Mouse (Mus musculus) forebrain, embryonic 10.5 days (tissue): ENCODE data around the gene Emg1. TPM values are rescaled to one million over a fixed set of nuclear protein-coding genes. Genes with fewer than 3 reads are reported as not detected.
"Not testable (repeated sequence)": the region's sequence is repeated elsewhere in the genome, so short reads cannot be mapped to it uniquely, and the experiment has no call there.

ENCODE experiments used
- DNase-seq: peaks from one replicate; pipeline ENCODE4 v3.0.0-alpha.2; 2017; ENCODE audit warnings: low spot score; ENCODE audit errors: extremely low spot score
- H3K27ac ChIP-seq: fragments of 300-500 bp; sonication (generic); 2 replicates; pipeline ENCODE4 v1.5.1; 2016; ENCODE audit warnings: mild to moderate bottlenecking
- H3K27me3 ChIP-seq: fragments of 300-500 bp; sonication (generic); 2 replicates; pipeline ENCODE4 v1.6.1; 2016; ENCODE audit warnings: mild to moderate bottlenecking; ENCODE audit not compliant: poor library complexity, severe bottlenecking
- H3K36me3 ChIP-seq: fragments of 300-500 bp; sonication (generic); replicated peaks from 2 replicates; pipeline ENCODE4 v1.6.1; 2016; ENCODE audit warnings: mild to moderate bottlenecking, moderate library complexity
- H3K4me1 ChIP-seq: fragments of 300-500 bp; sonication (generic); 2 replicates; pipeline ENCODE4 v1.6.1; 2016
- H3K4me3 ChIP-seq: fragments of 300-500 bp; sonication (generic); 2 replicates; pipeline ENCODE4 v1.5.1; 2016; ENCODE audit warnings: mild to moderate bottlenecking, moderate library complexity
- H3K9me3 ChIP-seq: fragments of 300-500 bp; sonication (generic); 2 replicates; pipeline ENCODE4 v1.6.1; 2016; ENCODE audit warnings: mild to moderate bottlenecking, moderate library complexity
- WGBS: fragments of 180-500 bp; shearing (Covaris S2); methylation state at CpG from one replicate; pipeline ENCODE4 v1.1.7; 2016; 5-methylcytosine and 5-hydroxymethylcytosine counted together
- polyA plus RNA-seq: library from polyadenylated mRNA; unstranded; fragments of >200 nt; fragmentation: Nextera tagmentation; extraction: Ambion mirVana; gene quantifications from 2 replicates; pipeline ENCODE4 v1.2.1, GENCODE M21; 2016

Gene Emg1
- polyA plus RNA-seq, 1 experiment from 2014 or later, result 270 TPM

- WGBS, result 95% methylated on average over 4 of the region's 4 CpGs
- DNase-seq, result no peak
Observed at GRCm38 (mm10) chr6:124699366-124699765, 12.6 kb downstream of the Emg1 start.

GRCm38 (mm10) chr6:124698751-124699150 is 13.2 kb downstream of the Emg1 start:
- DNase-seq, result no peak
- no peak overlapping the region for H3K4me3 ChIP-seq
- peaks cover 53% of the 10 kb centered on the region for H3K36me3 ChIP-seq
- H3K27ac ChIP-seq, result no peak overlapping the region
- H3K9me3 ChIP-seq, result no peaks in the 10 kb centered on the region
- WGBS, result 88% methylated on average over 6 of the region's 6 CpGs
- H3K4me1 ChIP-seq, result peaks cover 9% of the 10 kb centered on the region
- H3K27me3 ChIP-seq, result no peaks in the 10 kb centered on the region

More at GRCm38 (mm10) chr6:124699366-124699765, 12.6 kb downstream of the Emg1 start:
- Histone ChIP-seq H3K27ac (no peak overlapping the region), H3K27me3 (no peaks in the 10 kb centered on the region), H3K36me3 (peaks cover 60% of the 10 kb centered on the region), H3K4me1 (peaks cover 6% of the 10 kb centered on the region), H3K4me3 (no peak overlapping the region), H3K9me3 (no peaks in the 10 kb centered on the region)

GRCm38 (mm10) chr6:124696441-124697150 is 15.4 kb downstream of the Emg1 start:
- DNase-seq, result no peak
- no peak overlapping the region for H3K4me3 ChIP-seq
- no peaks in the 10 kb centered on the region for H3K9me3 ChIP-seq
- peaks cover 9% of the 10 kb centered on the region for H3K4me1 ChIP-seq
- no peak overlapping the region for H3K27ac ChIP-seq
- no peaks in the 10 kb centered on the region for H3K27me3 ChIP-seq
- peaks cover 32% of the 10 kb centered on the region for H3K36me3 ChIP-seq
- WGBS, result 93% methylated on average over 7 of the region's 7 CpGs

- peaks cover 9% of the 10 kb centered on the region for H3K4me1 ChIP-seq
- no peaks in the 10 kb centered on the region for H3K27me3 ChIP-seq
- no peaks in the 10 kb centered on the region for H3K9me3 ChIP-seq
- no peak for DNase-seq
- H3K27ac ChIP-seq, result no peak overlapping the region
- H3K36me3 ChIP-seq, result peaks cover 10% of the 10 kb centered on the region
- H3K4me3 ChIP-seq, result no peak overlapping the region
- WGBS, result 89% methylated on average over 15 of the region's 15 CpGs
Observed at GRCm38 (mm10) chr6:124694166-124694955, 17.6 kb downstream of the Emg1 start.

GRCm38 (mm10) chr6:124693243-124693981 is 18.6 kb downstream of the Emg1 start:
- DNase-seq, result no peak
- Histone ChIP-seq H3K36me3 (peaks cover under 1% of the 10 kb centered on the region; the same call in 1 of the 2 replicates), H3K27ac (no peak overlapping the region), H3K4me1 (peaks cover 9% of the 10 kb centered on the region), H3K9me3 (no peaks in the 10 kb centered on the region), H3K4me3 (no peak overlapping the region), H3K27me3 (no peaks in the 10 kb centered on the region)
- 80% methylated on average over 15 of the region's 15 CpGs for WGBS

GRCm38 (mm10) chr6:124690517-124690916 is 21.5 kb downstream of the Emg1 start:
- Histone ChIP-seq H3K36me3 (no peaks in the 10 kb centered on the region), H3K9me3 (no peaks in the 10 kb centered on the region), H3K4me1 (peaks cover 9% of the 10 kb centered on the region), H3K27me3 (no peaks in the 10 kb centered on the region), H3K4me3 (no peak overlapping the region), H3K27ac (no peak overlapping the region)
- 91% methylated on average over 3 of the region's 3 CpGs for WGBS
- no peak for DNase-seq

GRCm38 (mm10) chr6:124689011-124689410 is 23.0 kb downstream of the Emg1 start:
- H3K27me3 ChIP-seq, result no peaks in the 10 kb centered on the region
- no peak for DNase-seq
- peaks cover 6% of the 10 kb centered on the region for H3K4me1 ChIP-seq
- H3K9me3 ChIP-seq, result no peaks in the 10 kb centered on the region
- no peaks in the 10 kb centered on the region for H3K36me3 ChIP-seq
- 95% methylated on average over 3 of the region's 3 CpGs for WGBS
- no peak overlapping the region for H3K27ac ChIP-seq
- H3K4me3 ChIP-seq, result no peak overlapping the region

GRCm38 (mm10) chr6:124688151-124688758 is 23.7 kb downstream of the Emg1 start:
- 89% methylated on average over 8 of the region's 8 CpGs for WGBS
- no peak for DNase-seq
- H3K4me1 ChIP-seq, result peaks cover 5% of the 10 kb centered on the region

GRCm38 (mm10) chr6:124686644-124687043 is 25.3 kb downstream of the Emg1 start:
- H3K4me1 ChIP-seq, H3K27ac ChIP-seq, DNase-seq, H3K9me3 ChIP-seq, H3K27me3 ChIP-seq, H3K4me3 ChIP-seq, H3K36me3 ChIP-seq: not testable (repeated sequence)
- 69% methylated on average over 1 of the region's 1 CpGs for WGBS

More at GRCm38 (mm10) chr6:124688151-124688758, 23.7 kb downstream of the Emg1 start:
- Histone ChIP-seq H3K36me3 (no peaks in the 10 kb centered on the region), H3K4me3 (no peak overlapping the region), H3K27ac (no peak overlapping the region), H3K27me3 (no peaks in the 10 kb centered on the region), H3K9me3 (no peaks in the 10 kb centered on the region)

- 88% methylated on average over 12 of the region's 12 CpGs for WGBS
Observed at GRCm38 (mm10) chr6:124685606-124686386, 26.2 kb downstream of the Emg1 start.

GRCm38 (mm10) chr6:124683591-124684417 is 28.2 kb downstream of the Emg1 start:
- 91% methylated on average over 14 of the region's 14 CpGs for WGBS
- H3K4me3 ChIP-seq, result no peak overlapping the region
- H3K9me3 ChIP-seq, result no peaks in the 10 kb centered on the region
- H3K4me1 ChIP-seq, result peaks cover 9% of the 10 kb centered on the region
- no peaks in the 10 kb centered on the region for H3K36me3 ChIP-seq
- H3K27ac ChIP-seq, result no peak overlapping the region
- H3K27me3 ChIP-seq, result no peaks in the 10 kb centered on the region
- DNase-seq, result no peak

More at GRCm38 (mm10) chr6:124685606-124686386, 26.2 kb downstream of the Emg1 start:
- no peak for DNase-seq
- Histone ChIP-seq H3K27ac (no peak overlapping the region), H3K4me1 (peaks cover 9% of the 10 kb centered on the region), H3K9me3 (no peaks in the 10 kb centered on the region), H3K4me3 (no peak overlapping the region), H3K27me3 (no peaks in the 10 kb centered on the region), H3K36me3 (no peaks in the 10 kb centered on the region)
